ENCODE assay signal across 8 mouse cellular contexts in the genomic region with DNA sequence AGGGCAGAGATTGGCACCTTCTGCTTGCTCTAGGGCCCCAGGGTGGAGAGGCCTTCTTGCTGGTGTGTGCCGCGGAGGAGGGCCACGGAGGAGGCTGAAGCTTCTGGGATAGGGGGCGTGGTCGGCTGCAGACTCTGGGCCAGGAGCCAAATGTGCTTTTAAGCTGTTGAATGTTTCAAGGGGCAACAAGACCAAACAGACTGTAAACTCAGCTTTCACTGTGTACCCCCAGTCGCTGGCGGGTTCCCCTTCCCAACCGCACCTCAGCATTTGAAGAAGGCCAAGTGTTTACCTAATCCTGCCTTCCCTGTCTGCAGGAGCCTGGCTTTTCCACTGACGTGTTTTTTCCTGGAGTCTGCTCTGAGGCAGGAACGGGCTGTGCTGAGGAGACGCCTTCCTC. TPM values are rescaled to one million over a fixed set of nuclear protein-coding genes. Genes with fewer than 3 reads are reported as not detected.
DNase-seq lines count a peak whose midpoint lies in the region; ATAC-seq lines count a peak whose summit lies in the region.

No protein-coding gene starts in this region.

- H3K9me3 ChIP-seq in embryonic facial prominence, embryonic 12.5 days: no peaks in the 10 kb centered on the region
- no peaks in the 10 kb centered on the region for H3K9me3 ChIP-seq in limb, embryonic 11.5 days (ENCODE audit: control insufficient read depth, low read length)

- 33% methylated on average over 11 of the region's 11 CpGs for WGBS in embryonic facial prominence, embryonic 12.5 days
- 32% methylated on average over 11 of the region's 11 CpGs for WGBS in limb, embryonic 11.5 days

- H3K27ac ChIP-seq in embryonic facial prominence, embryonic 12.5 days: peak overlapping the region; percentile 93
- peak overlapping the region; percentile 62 for H3K27ac ChIP-seq in limb, embryonic 11.5 days (replicated peaks; ENCODE audit: low read depth, low read length)

- H3K27me3 ChIP-seq in embryonic facial prominence, embryonic 12.5 days: no peaks in the 10 kb centered on the region
- H3K27me3 ChIP-seq in limb, embryonic 11.5 days (ENCODE audit: control insufficient read depth, insufficient read depth, low read length): no peaks in the 10 kb centered on the region

- no peak overlapping the region for H3K4me2 ChIP-seq in embryonic facial prominence, embryonic 12.5 days (replicated peaks)
- no peak overlapping the region for H3K4me2 ChIP-seq in limb, embryonic 11.5 days (ENCODE audit: low read depth, severe bottlenecking)

- H3K9ac ChIP-seq in embryonic facial prominence, embryonic 12.5 days: no peak overlapping the region
- H3K9ac ChIP-seq in limb, embryonic 11.5 days (ENCODE audit: low read length): no peak overlapping the region

- intact Hi-C loops in heart, postnatal 10 days (cut with DNase I): no loop called here

- peak; percentile 4 for DNase-seq in R1 (ENCODE audit: low read depth, low spot score)
- peak; percentile 73 to 76 for DNase-seq in heart, postnatal 10 days
- DNase-seq in limb, embryonic 11.5 days (ENCODE audit: low spot score): peak; percentile 50
- peak; percentile 72 for DNase-seq in skeletal muscle tissue, adult 2 months (ENCODE audit: low read depth, low spot score)
- no peak for DNase-seq in embryo, embryonic 10.5 days (ENCODE audit: low spot score)
- no peak for DNase-seq in layer of hippocampus, adult 8-10 months (ENCODE audit: low spot score in 2 of 2)
- DNase-seq in layer of hippocampus, adult 9-11 months: no peak

- ATAC-seq in embryonic facial prominence, embryonic 12.5 days (ENCODE audit: insufficient number of reproducible peaks, insufficient read depth, low FRiP score, low TSS enrichment): peak; percentile 75; the same call in 1 of the 2 replicates
- no peak for ATAC-seq in limb, embryonic 11.5 days (ENCODE audit: insufficient number of reproducible peaks, low FRiP score, low TSS enrichment, low read depth)

- peaks cover 43% of the 10 kb centered on the region for H3K36me3 ChIP-seq in embryonic facial prominence, embryonic 12.5 days
- peaks cover 2% of the 10 kb centered on the region; the same call in 1 of the 2 replicates for H3K36me3 ChIP-seq in limb, embryonic 11.5 days (ENCODE audit: control insufficient read depth, insufficient read depth, low read length)

- peaks cover 50% of the 10 kb centered on the region for H3K4me1 ChIP-seq in embryonic facial prominence, embryonic 12.5 days
- H3K4me1 ChIP-seq in limb, embryonic 11.5 days (ENCODE audit: control insufficient read depth, insufficient read depth, low read length): peaks cover 41% of the 10 kb centered on the region

- no peak overlapping the region for H3K4me3 ChIP-seq in embryonic facial prominence, embryonic 12.5 days
- H3K4me3 ChIP-seq in limb, embryonic 11.5 days (ENCODE audit: low read depth, low read length): no peak overlapping the region

RNA-seq across cellular contexts. Expression of a gene that starts 48.0 kb away (rescaled TPM):
- polyA plus RNA-seq in embryonic facial prominence, embryonic 12.5 days (2016; fragmentation: Nextera tagmentation; extraction: Ambion mirVana): 79.0 and 82.1 TPM in 2 replicates
- 100 to 1,000 TPM; 157 to 164 TPM for total RNA-seq in heart, postnatal 10 days (2021)
- 28.3 and 28.5 TPM in 2 replicates for polyA plus RNA-seq in limb, embryonic 11.5 days (2014; fragmentation: Nextera tagmentation; extraction: Ambion mirVana)
- 1 to 10 TPM; 5.5 to 7.7 (median 5.8) TPM for total RNA-seq in layer of hippocampus, adult 8-10 months (2022)

Comparison
In these comparisons a context has a peak if more than half of its experiments do, and no peak if none do; other contexts are left out.
1. DNase-seq: peak in R1 (single experiment), heart, postnatal 10 days (2 of 2), limb, embryonic 11.5 days (single experiment) and skeletal muscle tissue, adult 2 months (single experiment); none in embryo, embryonic 10.5 days (single experiment), layer of hippocampus, adult 8-10 months (0 of 2) and layer of hippocampus, adult 9-11 months (single experiment).
2. RNA of a gene that starts 48.0 kb away (total RNA-seq): 157 to 164 TPM in heart, postnatal 10 days; 5.5 to 7.7 TPM in layer of hippocampus, adult 8-10 months; every median in the first group is over 10 times any median in the second.